Mouse (Mus musculus): ENCODE results near the gene Kif2a.

- TF ChIP-seq POLR2AphosphoS2 (IDR thresholded peaks at IDR 0.05; ENCODE audit: low read depth, low read length), result no peak
- TF ChIP-seq EP300 (IDR thresholded peaks at IDR 0.05; ENCODE audit: low read length), result no peak
- peak in 1 of 2 experiments; percentile 19; a peak in 2 of 4 replicates for TF ChIP-seq CTCF (conservative IDR thresholded peaks at IDR 0.05 in 1 of 2, IDR thresholded peaks at IDR 0.05 in 1 of 2; ENCODE audit: low read depth in 2 of 2, low read length in 2 of 2)
- 0 out of 2 replicates have a peak, but pooled peaks have one; percentile 47 for TF ChIP-seq TBP (conservative IDR thresholded peaks at IDR 0.05; ENCODE audit: low read depth, low read length)
- no peak for TF ChIP-seq PAX5 (IDR thresholded peaks at IDR 0.05; ENCODE audit: low read length)
- no peak for TF ChIP-seq ETS1 (conservative IDR thresholded peaks at IDR 0.05; ENCODE audit: low read depth, low read length)
Measured at GRCm38 (mm10) chr13:106941211-106941976, 80.5 kb downstream of the Kif2a start.

All from CH12.LX (cell line).